Mouse (Mus musculus) ES-Bruce4 (cell line): ENCODE measurements around the gene Cct5.

Source experiments
- CTCF ChIP-seq: IDR thresholded peaks from one replicate; pipeline ENCODE4 v1.8.1; 2011; ENCODE audit warnings: low read depth, low read length
- EP300 ChIP-seq: IDR thresholded peaks from 2 replicates; pipeline ENCODE4 v1.6.1; 2011; ENCODE audit warnings: low read depth, low read length; ENCODE audit not compliant: insufficient read depth
- POLR2A ChIP-seq: IDR thresholded peaks from one replicate; pipeline ENCODE4 v1.8.1; 2011; ENCODE audit warnings: low read length; ENCODE audit not compliant: insufficient read depth

DNA sequence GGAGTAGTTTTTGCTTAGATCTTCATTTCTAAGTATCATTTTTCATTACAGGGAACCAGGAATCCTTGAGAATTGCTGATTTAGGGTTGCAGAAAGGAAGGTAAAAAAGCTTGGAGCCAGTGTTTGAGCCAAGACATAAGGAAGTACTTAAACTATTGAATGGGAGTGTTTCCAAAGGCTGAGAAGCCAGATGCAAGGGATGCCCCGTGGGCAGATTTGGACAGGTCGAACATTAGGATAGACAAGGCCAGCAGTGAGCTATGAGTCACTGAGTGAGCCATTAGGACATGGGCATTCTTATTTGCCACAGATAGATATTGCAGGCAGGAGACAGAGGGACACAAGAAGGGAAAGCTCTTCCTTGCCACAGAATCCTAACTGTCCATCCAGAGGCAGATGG is 13.1 kb upstream of the Cct5 start:
- TF ChIP-seq CTCF (no peak), POLR2A (no peak), EP300 (no peak)
